ENCODE assay signal across 8 mouse cellular contexts in the genomic region with DNA sequence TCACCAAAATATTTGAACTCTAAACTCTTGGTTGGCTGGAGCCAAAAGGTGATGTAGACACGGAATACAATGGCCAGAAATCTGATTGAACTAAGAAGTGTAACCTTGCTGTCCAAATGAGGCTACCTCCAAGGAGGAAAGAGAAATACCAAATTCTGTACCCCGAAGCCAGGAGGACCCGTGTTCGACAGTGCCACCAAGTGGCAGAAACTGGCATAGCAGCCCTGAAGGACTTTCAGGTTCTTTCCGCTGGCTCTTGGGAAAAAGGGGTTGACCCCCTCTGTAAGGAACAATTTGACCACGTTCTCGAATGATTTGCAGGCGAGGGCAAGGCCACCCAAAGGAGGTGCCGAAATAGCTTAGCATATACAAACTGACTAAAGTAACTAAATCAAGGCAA. TPM values are rescaled to one million over a fixed set of nuclear protein-coding genes. Genes with fewer than 3 reads are reported as not detected.
DNase-seq lines count a peak whose midpoint lies in the region; ATAC-seq and TF ChIP-seq lines count a peak whose summit lies in the region.

No protein-coding gene starts in this region.

- H3K9ac ChIP-seq in forebrain, embryonic 13.5 days = no peak overlapping the region

- intact Hi-C loops in heart, postnatal 10 days (cut with DNase I) = loop anchor here (1.0 to 10.0 kb wide), 4 partner anchors 24 to 447 kb away; no protein-coding TSS in a partner anchor

- H3K27me3 ChIP-seq in forebrain, embryonic 10.5 days (ENCODE audit: poor library complexity, severe bottlenecking) = no peaks in the 10 kb centered on the region
- no peaks in the 10 kb centered on the region for H3K27me3 ChIP-seq in forebrain, embryonic 13.5 days

- no peak overlapping the region for H3K27ac ChIP-seq in forebrain, embryonic 10.5 days
- H3K27ac ChIP-seq in forebrain, embryonic 13.5 days = no peak overlapping the region

- 45% methylated on average over 9 of the region's 9 CpGs for WGBS in forebrain, embryonic 10.5 days
- 43% methylated on average over 9 of the region's 9 CpGs for WGBS in forebrain, embryonic 13.5 days
- WGBS in lung, adult 2 months = 20% methylated on average over 9 of the region's 9 CpGs

- DNase-seq in forebrain, embryonic 10.5 days (ENCODE audit: extremely low spot score, low spot score) = peak; percentile 46
- DNase-seq in ovary, postnatal 10 days (ENCODE audit: low spot score) = peak; percentile 42
- DNase-seq in ovary, adult 18-20 months (ENCODE audit: low spot score) = no peak
- peak; percentile 41 to 66 for DNase-seq in cerebellum, postnatal 14 days
- DNase-seq in heart, postnatal 10 days = peak; percentile 66 to 84
- peak; percentile 71 for DNase-seq in lung, adult 2 months
- peak; percentile 65 for DNase-seq in right cerebral cortex, postnatal 4 days

- H3K4me3 ChIP-seq in forebrain, embryonic 10.5 days = no peak overlapping the region
- H3K4me3 ChIP-seq in forebrain, embryonic 13.5 days = no peak overlapping the region
- no peak overlapping the region for H3K4me3 ChIP-seq in lung, adult 2 months (replicated peaks; ENCODE audit: extremely low read depth, low read depth, low read length)

- no peak for TF ChIP-seq POLR2A in lung, adult 2 months (IDR thresholded peaks at IDR 0.05; ENCODE audit: borderline replicate concordance, extremely low read depth, low read depth, low read length)

- ATAC-seq in forebrain, embryonic 13.5 days = no peak

- peak; percentile 94 for TF ChIP-seq CTCF in lung, adult 2 months (IDR thresholded peaks at IDR 0.05; ENCODE audit: insufficient read depth, low read length)

- H3K9me3 ChIP-seq in forebrain, embryonic 10.5 days = no peaks in the 10 kb centered on the region
- H3K9me3 ChIP-seq in forebrain, embryonic 13.5 days (replicated peaks) = no peaks in the 10 kb centered on the region

- no peaks in the 10 kb centered on the region for H3K36me3 ChIP-seq in forebrain, embryonic 10.5 days (replicated peaks)
- no peaks in the 10 kb centered on the region for H3K36me3 ChIP-seq in forebrain, embryonic 13.5 days (ENCODE audit: poor library complexity, severe bottlenecking)

- no peaks in the 10 kb centered on the region for H3K4me1 ChIP-seq in forebrain, embryonic 10.5 days
- H3K4me1 ChIP-seq in forebrain, embryonic 13.5 days = no peaks in the 10 kb centered on the region
- H3K4me1 ChIP-seq in lung, adult 2 months (ENCODE audit: control insufficient read depth, insufficient read depth, low read length) = no peaks in the 10 kb centered on the region

- no peak overlapping the region for H3K4me2 ChIP-seq in forebrain, embryonic 13.5 days

RNA-seq across cellular contexts. Expression of gene Ccn2, which starts 26.3 kb away (rescaled TPM):
- 11.2 and 11.7 TPM in 2 replicates for polyA plus RNA-seq in forebrain, embryonic 10.5 days (2016; fragmentation: Nextera tagmentation; extraction: Ambion mirVana)
- 1.5 and 1.8 TPM in 2 replicates for polyA plus RNA-seq in forebrain, embryonic 13.5 days (2015; fragmentation: Nextera tagmentation; extraction: Ambion mirVana)
- 10 to 100 TPM; 68.0 to 97.9 TPM for total RNA-seq in heart, postnatal 10 days (2021)
- 199 and 433 TPM in 2 replicates for polyA plus RNA-seq in lung, adult 2 months (2012; rRNA removed)

Comparison
In these comparisons a context has a peak if more than half of its experiments do, and no peak if none do; other contexts are left out.
1. RNA of gene Ccn2, which starts 26.3 kb away (polyA plus RNA-seq): 199 to 433 TPM in lung, adult 2 months; 11.2 to 11.7 TPM in forebrain, embryonic 10.5 days and 1.5 to 1.8 TPM in forebrain, embryonic 13.5 days; every median in the first group is over 10 times any median in the second.